Mouse (Mus musculus): ENCODE measurements at regions not wholly inside any gene's neighbourhood (a gene's known extent, or its start where the extent isn't known, plus 50 kb on each side); places are given as distances from the start of the nearest gene placed in this dataset.

GRCm38 (mm10) chr1:128697962-128698361 is 105.9 kb upstream of the Cxcr4 start:
- H3K4me3 ChIP-seq (ENCODE audit: low read depth, low read length) = no peak overlapping the region
- H3K27ac ChIP-seq (ENCODE audit: low read length) = no peak overlapping the region
- 86% methylated on average over 4 of the region's 4 CpGs for WGBS
- H3K9me3 ChIP-seq (ENCODE audit: control insufficient read depth, low read depth, low read length) = no peaks in the 10 kb centered on the region
- ATAC-seq (ENCODE audit: insufficient number of reproducible peaks, insufficient read depth, low FRiP score, low read depth) = no peak
- H3K36me3 ChIP-seq (ENCODE audit: control insufficient read depth, insufficient read depth, low read length) = no peaks in the 10 kb centered on the region
- H3K9ac ChIP-seq (replicated peaks; ENCODE audit: low read depth, low read length) = no peak overlapping the region
- no peaks in the 10 kb centered on the region for H3K27me3 ChIP-seq (ENCODE audit: control insufficient read depth, insufficient read depth, low read length)
- H3K4me1 ChIP-seq (ENCODE audit: control insufficient read depth, insufficient read depth, low read length) = no peaks in the 10 kb centered on the region
- H3K4me2 ChIP-seq (replicated peaks; ENCODE audit: low read depth, low read length) = no peak overlapping the region

- H3K27ac ChIP-seq (ENCODE audit: low read length) = no peak overlapping the region
- no peak overlapping the region for H3K4me2 ChIP-seq (replicated peaks; ENCODE audit: low read depth, low read length)
- no peaks in the 10 kb centered on the region for H3K4me1 ChIP-seq (ENCODE audit: control insufficient read depth, insufficient read depth, low read length)
- no peaks in the 10 kb centered on the region for H3K27me3 ChIP-seq (ENCODE audit: control insufficient read depth, insufficient read depth, low read length)
- 80% methylated on average over 2 of the region's 2 CpGs for WGBS
- H3K4me3 ChIP-seq (ENCODE audit: low read depth, low read length) = no peak overlapping the region
- ATAC-seq (ENCODE audit: insufficient number of reproducible peaks, insufficient read depth, low FRiP score, low read depth) = no peak
- H3K36me3 ChIP-seq (ENCODE audit: control insufficient read depth, insufficient read depth, low read length) = no peaks in the 10 kb centered on the region
- no peak overlapping the region for H3K9ac ChIP-seq (replicated peaks; ENCODE audit: low read depth, low read length)
- H3K9me3 ChIP-seq (ENCODE audit: control insufficient read depth, low read depth, low read length) = no peaks in the 10 kb centered on the region
Observed at GRCm38 (mm10) chr1:128695936-128696335, 103.8 kb upstream of the Cxcr4 start.

DNA sequence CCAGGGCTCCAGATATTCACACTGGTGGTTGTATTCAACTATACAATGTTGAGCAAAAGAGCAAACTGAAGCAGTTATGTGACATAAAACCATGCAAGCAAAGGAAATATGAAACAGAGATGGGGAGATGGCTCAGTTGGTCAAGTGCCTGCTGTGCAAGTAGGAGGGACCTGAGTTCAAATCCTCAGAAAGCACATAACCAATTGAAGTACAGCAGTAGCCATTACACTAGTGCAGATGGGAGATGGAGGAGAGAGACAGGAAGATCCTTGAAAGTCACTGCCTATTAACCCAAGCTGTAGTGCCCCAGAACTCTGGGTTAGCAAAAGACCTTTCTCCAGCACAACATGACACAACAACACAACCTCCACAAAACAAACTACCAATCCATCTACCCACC is 100.7 kb upstream of the Cxcr4 start:
- Histone ChIP-seq H3K9me3 (ENCODE audit: control insufficient read depth, low read depth, low read length) (no peaks in the 10 kb centered on the region), H3K4me2 (replicated peaks; ENCODE audit: low read depth, low read length) (no peak overlapping the region), H3K27me3 (ENCODE audit: control insufficient read depth, insufficient read depth, low read length) (no peaks in the 10 kb centered on the region), H3K4me1 (ENCODE audit: control insufficient read depth, insufficient read depth, low read length) (no peaks in the 10 kb centered on the region), H3K36me3 (ENCODE audit: control insufficient read depth, insufficient read depth, low read length) (no peaks in the 10 kb centered on the region), H3K27ac (ENCODE audit: low read length) (no peak overlapping the region), H3K9ac (replicated peaks; ENCODE audit: low read depth, low read length) (no peak overlapping the region), H3K4me3 (ENCODE audit: low read depth, low read length) (no peak overlapping the region)
- ATAC-seq (ENCODE audit: insufficient number of reproducible peaks, insufficient read depth, low FRiP score, low read depth) = no peak

DNA sequence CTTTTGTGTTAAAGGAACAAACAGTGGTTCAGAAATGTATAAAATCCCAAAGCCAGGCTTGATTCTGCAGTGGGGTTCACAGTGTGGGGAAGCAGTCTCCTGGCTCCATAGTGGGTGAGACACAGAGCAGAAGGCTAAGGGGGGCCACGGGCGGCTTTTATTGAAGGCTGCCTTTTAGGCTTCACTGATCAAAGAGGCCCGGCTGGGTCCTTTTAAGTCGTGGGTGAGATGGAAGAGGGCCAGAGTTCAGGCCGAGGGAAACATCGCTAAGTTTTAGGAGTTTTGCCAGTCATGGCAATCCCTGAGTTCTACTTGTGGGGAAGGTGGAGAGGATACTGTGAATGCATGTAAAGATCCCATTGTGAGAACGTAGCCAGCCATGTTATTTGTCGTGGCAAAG is 100.2 kb upstream of the Cxcr4 start:
- 37% methylated on average over 8 of the region's 8 CpGs for WGBS
- no peak overlapping the region for H3K9ac ChIP-seq (replicated peaks; ENCODE audit: low read depth, low read length)

DNA sequence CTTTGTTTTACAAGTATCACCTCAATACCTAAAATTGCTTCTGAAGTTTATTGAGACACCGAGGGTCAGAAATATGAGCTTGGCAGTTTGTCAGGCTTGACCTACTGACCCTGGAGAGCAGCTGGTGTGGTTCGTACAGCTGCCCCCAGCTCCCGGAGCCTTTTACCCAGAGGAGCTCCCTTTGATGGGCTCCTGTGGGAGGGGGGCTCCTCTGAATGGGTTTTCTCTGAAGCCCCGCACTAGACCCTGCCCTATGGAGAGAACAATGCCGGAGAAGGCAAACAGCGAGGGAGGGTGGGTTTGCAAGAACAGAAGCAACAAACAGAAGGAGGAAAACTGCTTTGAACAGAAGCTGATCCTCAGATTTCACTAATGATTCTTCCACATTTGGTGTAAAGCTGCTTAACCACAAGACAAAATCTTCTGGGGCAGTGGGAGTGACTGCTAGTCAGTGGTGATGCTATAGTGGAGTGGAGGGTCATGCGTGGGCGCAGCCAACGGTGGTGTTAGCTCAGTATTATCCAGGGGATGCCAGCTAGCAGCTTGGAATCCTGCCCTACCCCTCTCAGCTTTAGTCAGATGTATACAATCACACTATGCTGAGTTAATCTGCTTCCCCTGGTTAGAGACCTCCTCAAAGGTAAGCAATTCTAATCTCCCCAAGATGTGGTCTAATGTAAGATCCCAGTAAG is 95.3 kb upstream of the Cxcr4 start:
- Histone ChIP-seq H3K9ac (replicated peaks; ENCODE audit: low read depth, low read length) (no peak overlapping the region), H3K9me3 (ENCODE audit: control insufficient read depth, low read depth, low read length) (no peaks in the 10 kb centered on the region), H3K4me1 (ENCODE audit: control insufficient read depth, insufficient read depth, low read length) (peaks cover 12% of the 10 kb centered on the region; the same call in 1 of the 2 replicates), H3K4me3 (ENCODE audit: low read depth, low read length) (no peak overlapping the region), H3K27me3 (ENCODE audit: control insufficient read depth, insufficient read depth, low read length) (no peaks in the 10 kb centered on the region), H3K4me2 (replicated peaks; ENCODE audit: low read depth, low read length) (no peak overlapping the region), H3K27ac (ENCODE audit: low read length) (0 out of 2 replicates have a peak overlapping the region, but pooled peaks have one; percentile 10), H3K36me3 (ENCODE audit: control insufficient read depth, insufficient read depth, low read length) (no peaks in the 10 kb centered on the region)
- no peak; the same call in 1 of the 2 replicates for ATAC-seq (ENCODE audit: insufficient number of reproducible peaks, insufficient read depth, low FRiP score, low read depth)
- 22% methylated on average over 9 of the region's 9 CpGs for WGBS

More for the DNA sequence above, 100.2 kb upstream of the Cxcr4 start:
- Histone ChIP-seq H3K9me3 (ENCODE audit: control insufficient read depth, low read depth, low read length) (no peaks in the 10 kb centered on the region), H3K4me1 (ENCODE audit: control insufficient read depth, insufficient read depth, low read length) (peaks cover 3% of the 10 kb centered on the region; the same call in 1 of the 2 replicates), H3K36me3 (ENCODE audit: control insufficient read depth, insufficient read depth, low read length) (no peaks in the 10 kb centered on the region), H3K27ac (ENCODE audit: low read length) (no peak overlapping the region), H3K27me3 (ENCODE audit: control insufficient read depth, insufficient read depth, low read length) (no peaks in the 10 kb centered on the region), H3K4me2 (replicated peaks; ENCODE audit: low read depth, low read length) (no peak overlapping the region), H3K4me3 (ENCODE audit: low read depth, low read length) (no peak overlapping the region)
- no peak for ATAC-seq (ENCODE audit: insufficient number of reproducible peaks, insufficient read depth, low FRiP score, low read depth)

GRCm38 (mm10) chr1:128685467-128686137 is 93.5 kb upstream of the Cxcr4 start:
- no peak overlapping the region for H3K27ac ChIP-seq (ENCODE audit: low read length)
- no peaks in the 10 kb centered on the region for H3K9me3 ChIP-seq (ENCODE audit: control insufficient read depth, low read depth, low read length)
- no peak overlapping the region for H3K4me3 ChIP-seq (ENCODE audit: low read depth, low read length)
- no peak overlapping the region for H3K9ac ChIP-seq (replicated peaks; ENCODE audit: low read depth, low read length)
- WGBS = 62% methylated on average over 8 of the region's 8 CpGs
- H3K4me2 ChIP-seq (replicated peaks; ENCODE audit: low read depth, low read length) = no peak overlapping the region
- H3K4me1 ChIP-seq (ENCODE audit: control insufficient read depth, insufficient read depth, low read length) = peaks cover 12% of the 10 kb centered on the region; the same call in 1 of the 2 replicates
- no peaks in the 10 kb centered on the region for H3K36me3 ChIP-seq (ENCODE audit: control insufficient read depth, insufficient read depth, low read length)
- no peak for ATAC-seq (ENCODE audit: insufficient number of reproducible peaks, insufficient read depth, low FRiP score, low read depth)
- H3K27me3 ChIP-seq (ENCODE audit: control insufficient read depth, insufficient read depth, low read length) = no peaks in the 10 kb centered on the region

DNA sequence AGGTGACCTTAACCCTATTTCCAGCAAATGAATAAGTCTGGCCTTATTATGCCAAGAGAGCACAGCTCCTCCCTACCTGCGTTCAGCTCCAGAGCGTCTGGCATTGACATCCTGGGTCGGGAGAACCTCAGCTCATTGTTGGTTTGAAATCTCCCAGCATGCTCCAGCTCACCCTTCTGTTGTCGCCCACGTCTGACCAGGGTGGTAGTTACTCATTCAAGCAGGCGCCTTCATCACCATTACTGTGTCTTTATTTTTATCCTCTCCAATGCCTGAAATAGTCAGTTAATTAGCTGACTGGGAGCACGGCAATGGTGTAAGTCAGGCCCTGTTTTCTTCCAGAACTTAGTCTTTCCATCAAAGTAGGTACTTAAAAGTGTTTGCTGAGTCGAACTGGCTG is 90.8 kb upstream of the Cxcr4 start:
- Histone ChIP-seq H3K4me3 (ENCODE audit: low read depth, low read length) (no peak overlapping the region), H3K4me2 (replicated peaks; ENCODE audit: low read depth, low read length) (no peak overlapping the region), H3K27me3 (ENCODE audit: control insufficient read depth, insufficient read depth, low read length) (no peaks in the 10 kb centered on the region), H3K36me3 (ENCODE audit: control insufficient read depth, insufficient read depth, low read length) (no peaks in the 10 kb centered on the region), H3K9me3 (ENCODE audit: control insufficient read depth, low read depth, low read length) (no peaks in the 10 kb centered on the region), H3K9ac (replicated peaks; ENCODE audit: low read depth, low read length) (no peak overlapping the region), H3K27ac (ENCODE audit: low read length) (no peak overlapping the region; the same call in 1 of the 2 replicates), H3K4me1 (ENCODE audit: control insufficient read depth, insufficient read depth, low read length) (peaks cover 12% of the 10 kb centered on the region; the same call in 1 of the 2 replicates)
- ATAC-seq (ENCODE audit: insufficient number of reproducible peaks, insufficient read depth, low FRiP score, low read depth) = no peak
- whole genome bisulfite sequencing = 69% methylated on average over 8 of the region's 8 CpGs

DNA sequence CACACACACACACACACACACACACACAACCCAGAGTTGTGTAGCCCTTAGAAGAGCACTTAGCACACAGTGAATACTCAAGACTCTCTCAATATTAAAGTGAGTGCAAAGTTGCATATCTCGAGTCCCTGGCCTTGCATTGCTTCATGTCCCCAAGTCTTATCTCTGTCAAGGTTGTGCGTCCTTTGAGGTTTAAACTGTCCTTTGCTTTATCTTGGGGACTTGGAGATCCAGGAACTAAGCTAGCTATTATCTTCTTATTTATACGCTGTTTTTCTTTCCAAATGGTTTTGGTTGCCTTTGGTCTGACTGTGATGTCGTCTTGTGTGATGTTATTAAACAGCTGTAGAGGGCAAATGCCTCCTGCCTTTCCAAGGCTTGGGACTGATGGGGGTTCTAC is 89.2 kb upstream of the Cxcr4 start:
- H3K4me1 ChIP-seq (ENCODE audit: control insufficient read depth, insufficient read depth, low read length) = 0 out of 2 replicates have a peak, but pooled peaks cover 6% of the 10 kb centered on the region
- H3K27ac ChIP-seq (ENCODE audit: low read length) = no peak overlapping the region
- no peak overlapping the region for H3K4me3 ChIP-seq (ENCODE audit: low read depth, low read length)
- H3K27me3 ChIP-seq (ENCODE audit: control insufficient read depth, insufficient read depth, low read length) = no peaks in the 10 kb centered on the region
- H3K4me2 ChIP-seq (replicated peaks; ENCODE audit: low read depth, low read length) = no peak overlapping the region
- H3K9ac ChIP-seq (replicated peaks; ENCODE audit: low read depth, low read length) = no peak overlapping the region
- no peaks in the 10 kb centered on the region for H3K9me3 ChIP-seq (ENCODE audit: control insufficient read depth, low read depth, low read length)
- ATAC-seq (ENCODE audit: insufficient number of reproducible peaks, insufficient read depth, low FRiP score, low read depth) = no peak
- WGBS = 73% methylated on average over 4 of the region's 4 CpGs
- no peaks in the 10 kb centered on the region for H3K36me3 ChIP-seq (ENCODE audit: control insufficient read depth, insufficient read depth, low read length)
